Mouse (Mus musculus): ENCODE results near the gene Myocd. TPM values are rescaled to one million over a fixed set of nuclear protein-coding genes. Genes with fewer than 3 reads are reported as not detected.

Gene Myocd
- polyA plus RNA-seq, 1 experiment from 2014 or later: 2.9 TPM

DNA sequence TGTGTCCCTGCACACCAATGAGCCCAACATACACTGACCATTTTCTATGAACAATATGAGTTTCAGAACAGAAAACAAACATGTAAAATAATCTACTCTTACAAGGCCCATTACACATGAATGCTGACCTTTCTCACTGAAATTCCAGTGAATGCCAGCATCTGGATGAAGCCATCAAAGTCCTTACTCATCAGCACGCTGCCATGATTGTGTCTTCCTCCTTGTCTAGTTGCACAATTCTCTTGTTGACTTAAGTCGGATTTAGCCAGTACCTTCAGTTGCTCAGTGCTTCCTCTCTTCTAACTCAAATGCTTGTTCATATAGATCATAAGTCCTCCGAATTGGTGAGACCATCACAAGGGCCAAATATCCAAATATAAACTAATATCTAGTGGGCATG, 130.8 kb downstream of the Myocd start:
- Histone ChIP-seq H3K9me3 (ENCODE audit: control insufficient read depth, low read length) (no peaks in the 10 kb centered on the region), H3K4me2 (ENCODE audit: low read depth, low read length) (no peak overlapping the region), H3K4me1 (ENCODE audit: control insufficient read depth, insufficient read depth, low read length) (no peaks in the 10 kb centered on the region), H3K36me3 (ENCODE audit: control insufficient read depth, insufficient read depth, low read length) (no peaks in the 10 kb centered on the region), H3K27me3 (replicated peaks; ENCODE audit: control insufficient read depth, insufficient read depth, low read length) (no peaks in the 10 kb centered on the region), H3K27ac (replicated peaks; ENCODE audit: low read depth, low read length) (no peak overlapping the region), H3K4me3 (ENCODE audit: low read depth, low read length) (no peak overlapping the region), H3K9ac (ENCODE audit: low read depth, low read length) (no peak overlapping the region)
- ATAC-seq (ENCODE audit: low read depth) (no peak), DNase-seq (ENCODE audit: low spot score) (no peak)
- 90% methylated on average over 3 of the region's 3 CpGs for WGBS

DNA sequence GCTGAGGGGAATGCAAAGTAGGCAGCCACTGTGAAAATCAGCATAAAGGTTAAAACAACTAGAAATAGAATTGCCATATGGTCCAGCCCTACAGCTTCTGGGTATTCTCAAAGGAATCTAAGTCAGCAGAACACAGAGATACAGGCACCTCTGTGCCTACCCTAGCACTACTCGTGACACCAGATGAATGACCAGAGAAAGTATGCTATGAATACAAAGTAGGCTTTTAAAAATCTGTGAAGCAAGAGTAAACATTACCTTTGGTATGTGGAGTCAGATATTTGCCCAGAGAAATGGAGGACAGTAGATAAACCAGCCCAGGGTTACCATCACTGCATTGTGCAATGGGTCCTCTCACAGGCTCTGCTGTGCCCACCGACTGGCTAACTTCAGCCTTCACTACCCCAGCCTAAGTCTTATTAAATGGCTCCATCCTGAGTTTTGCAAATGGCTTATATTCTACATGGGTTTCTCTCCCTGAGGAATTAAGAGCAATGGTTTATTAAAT, 132.6 kb downstream of the Myocd start:
- ATAC-seq (ENCODE audit: low read depth) (no peak), DNase-seq (ENCODE audit: low spot score) (no peak)
- H3K36me3 ChIP-seq (ENCODE audit: control insufficient read depth, insufficient read depth, low read length): no peaks in the 10 kb centered on the region
- no peak overlapping the region for H3K4me2 ChIP-seq (ENCODE audit: low read depth, low read length)
- 75% methylated on average over 2 of the region's 2 CpGs for WGBS
- H3K27ac ChIP-seq (replicated peaks; ENCODE audit: low read depth, low read length): no peak overlapping the region
- H3K27me3 ChIP-seq (replicated peaks; ENCODE audit: control insufficient read depth, insufficient read depth, low read length): no peaks in the 10 kb centered on the region
- H3K9ac ChIP-seq (ENCODE audit: low read depth, low read length): no peak overlapping the region
- H3K4me1 ChIP-seq (ENCODE audit: control insufficient read depth, insufficient read depth, low read length): no peaks in the 10 kb centered on the region
- no peaks in the 10 kb centered on the region for H3K9me3 ChIP-seq (ENCODE audit: control insufficient read depth, low read length)
- H3K4me3 ChIP-seq (ENCODE audit: low read depth, low read length): no peak overlapping the region

DNA sequence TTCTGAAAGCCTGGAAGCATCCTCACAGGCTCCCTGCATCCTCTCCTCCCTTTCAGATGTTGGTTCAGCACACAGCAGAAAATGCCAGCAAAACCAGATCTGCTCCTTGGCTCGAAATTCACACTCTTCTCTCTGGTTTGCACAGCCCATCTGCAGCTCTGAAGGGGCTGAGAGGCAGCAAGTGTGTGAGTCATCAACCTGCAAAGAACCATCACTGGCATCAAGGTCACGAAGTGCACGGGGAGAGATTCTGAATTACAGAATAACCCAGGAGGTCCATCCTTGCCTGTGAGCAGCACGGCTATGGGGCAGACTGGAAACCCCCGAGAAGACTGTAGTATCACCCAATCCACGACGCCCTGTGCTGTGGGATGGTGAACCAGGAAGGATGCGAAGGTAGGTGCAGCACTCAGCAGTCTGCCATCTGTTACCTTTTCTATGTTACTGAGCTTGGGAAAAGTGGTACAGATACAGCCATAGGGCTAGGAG, 134.5 kb downstream of the Myocd start:
- ATAC-seq (ENCODE audit: low read depth): no peak
- Histone ChIP-seq H3K27me3 (replicated peaks; ENCODE audit: control insufficient read depth, insufficient read depth, low read length) (no peaks in the 10 kb centered on the region), H3K9me3 (ENCODE audit: control insufficient read depth, low read length) (no peaks in the 10 kb centered on the region), H3K4me2 (ENCODE audit: low read depth, low read length) (no peak overlapping the region), H3K9ac (ENCODE audit: low read depth, low read length) (no peak overlapping the region), H3K4me3 (ENCODE audit: low read depth, low read length) (no peak overlapping the region), H3K27ac (replicated peaks; ENCODE audit: low read depth, low read length) (no peak overlapping the region), H3K36me3 (ENCODE audit: control insufficient read depth, insufficient read depth, low read length) (no peaks in the 10 kb centered on the region), H3K4me1 (ENCODE audit: control insufficient read depth, insufficient read depth, low read length) (no peaks in the 10 kb centered on the region)
- WGBS: 89% methylated on average over 8 of the region's 8 CpGs
- no peak for DNase-seq (ENCODE audit: low spot score)

DNA sequence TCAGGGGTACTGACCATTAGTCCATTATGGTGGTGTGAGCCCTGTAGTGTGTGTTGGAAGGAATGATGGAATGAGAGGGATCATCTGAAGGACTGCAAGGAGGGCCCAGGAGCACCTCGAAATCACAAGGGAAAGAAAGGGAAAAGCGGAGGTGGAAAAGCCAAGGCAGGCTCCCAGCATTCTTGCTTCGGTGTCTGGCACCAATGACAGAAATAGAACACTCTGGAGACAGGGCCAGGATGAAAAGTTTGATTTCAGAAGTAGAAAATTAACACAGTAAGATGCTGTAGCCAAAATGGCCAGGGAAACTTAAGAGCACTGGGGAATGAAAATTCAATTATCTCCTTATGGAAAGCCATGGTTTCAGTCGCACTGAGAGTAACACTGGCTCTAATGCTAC, 136.1 kb downstream of the Myocd start:
- Histone ChIP-seq H3K9ac (ENCODE audit: low read depth, low read length) (no peak overlapping the region), H3K4me2 (ENCODE audit: low read depth, low read length) (no peak overlapping the region), H3K36me3 (ENCODE audit: control insufficient read depth, insufficient read depth, low read length) (no peaks in the 10 kb centered on the region), H3K4me1 (ENCODE audit: control insufficient read depth, insufficient read depth, low read length) (no peaks in the 10 kb centered on the region), H3K27me3 (replicated peaks; ENCODE audit: control insufficient read depth, insufficient read depth, low read length) (no peaks in the 10 kb centered on the region), H3K27ac (replicated peaks; ENCODE audit: low read depth, low read length) (no peak overlapping the region), H3K4me3 (ENCODE audit: low read depth, low read length) (no peak overlapping the region), H3K9me3 (ENCODE audit: control insufficient read depth, low read length) (no peaks in the 10 kb centered on the region)
- ATAC-seq (ENCODE audit: low read depth) (no peak), DNase-seq (ENCODE audit: low spot score) (no peak)
- WGBS: 82% methylated on average over 4 of the region's 4 CpGs

DNA sequence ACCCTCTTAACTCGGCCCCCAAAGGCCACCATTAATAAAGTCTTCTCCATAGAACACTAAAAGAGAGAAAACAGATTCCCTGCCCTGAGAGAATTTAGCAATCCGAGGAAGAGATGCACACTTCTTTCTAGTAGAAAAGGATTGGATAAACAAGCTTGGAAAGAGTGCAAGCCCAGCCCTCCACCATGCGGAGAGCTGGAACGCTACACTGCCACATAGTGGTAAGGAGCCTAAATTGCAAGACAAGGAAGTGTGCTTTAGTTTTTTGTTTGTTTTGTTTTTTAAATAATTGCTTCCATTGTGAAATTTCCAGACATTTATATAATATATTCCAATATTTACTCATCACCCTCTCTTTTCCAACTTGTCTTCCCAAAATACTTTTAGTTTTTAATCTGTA, 140.7 kb downstream of the Myocd start:
- DNase-seq (ENCODE audit: low spot score) (no peak), ATAC-seq (ENCODE audit: low read depth) (no peak)
- Histone ChIP-seq H3K9ac (ENCODE audit: low read depth, low read length) (no peak overlapping the region), H3K4me1 (ENCODE audit: control insufficient read depth, insufficient read depth, low read length) (no peaks in the 10 kb centered on the region), H3K9me3 (ENCODE audit: control insufficient read depth, low read length) (no peaks in the 10 kb centered on the region), H3K27ac (replicated peaks; ENCODE audit: low read depth, low read length) (no peak overlapping the region), H3K4me3 (ENCODE audit: low read depth, low read length) (no peak overlapping the region), H3K36me3 (ENCODE audit: control insufficient read depth, insufficient read depth, low read length) (no peaks in the 10 kb centered on the region), H3K27me3 (replicated peaks; ENCODE audit: control insufficient read depth, insufficient read depth, low read length) (no peaks in the 10 kb centered on the region), H3K4me2 (ENCODE audit: low read depth, low read length) (no peak overlapping the region)
- WGBS: 85% methylated on average over 4 of the region's 4 CpGs

DNA sequence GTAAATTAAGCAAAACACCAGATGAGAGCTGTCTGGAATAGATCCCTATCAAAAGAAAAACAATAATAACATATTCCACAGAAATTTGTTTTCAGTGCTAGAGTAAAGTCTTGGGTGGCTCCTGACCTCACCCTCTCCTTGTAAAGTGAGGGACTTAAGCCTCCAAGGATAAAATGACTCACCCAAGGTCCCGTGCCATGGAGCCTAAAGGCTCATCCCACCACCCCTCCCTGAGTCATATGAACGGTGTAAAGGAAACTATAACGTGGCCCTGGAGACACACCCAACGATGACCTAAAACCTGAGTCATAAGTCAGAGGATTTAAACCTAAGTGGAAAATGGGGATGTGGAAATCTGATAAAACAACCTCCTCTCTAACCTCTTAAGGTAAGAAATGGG, 141.1 kb downstream of the Myocd start:
- Histone ChIP-seq H3K27ac (replicated peaks; ENCODE audit: low read depth, low read length) (no peak overlapping the region), H3K4me2 (ENCODE audit: low read depth, low read length) (no peak overlapping the region), H3K27me3 (replicated peaks; ENCODE audit: control insufficient read depth, insufficient read depth, low read length) (no peaks in the 10 kb centered on the region), H3K36me3 (ENCODE audit: control insufficient read depth, insufficient read depth, low read length) (no peaks in the 10 kb centered on the region), H3K9ac (ENCODE audit: low read depth, low read length) (no peak overlapping the region), H3K4me3 (ENCODE audit: low read depth, low read length) (no peak overlapping the region), H3K9me3 (ENCODE audit: control insufficient read depth, low read length) (no peaks in the 10 kb centered on the region), H3K4me1 (ENCODE audit: control insufficient read depth, insufficient read depth, low read length) (no peaks in the 10 kb centered on the region)
- DNase-seq (ENCODE audit: low spot score) (no peak), ATAC-seq (ENCODE audit: low read depth) (no peak)
- 80% methylated on average over 4 of the region's 4 CpGs for WGBS

DNA sequence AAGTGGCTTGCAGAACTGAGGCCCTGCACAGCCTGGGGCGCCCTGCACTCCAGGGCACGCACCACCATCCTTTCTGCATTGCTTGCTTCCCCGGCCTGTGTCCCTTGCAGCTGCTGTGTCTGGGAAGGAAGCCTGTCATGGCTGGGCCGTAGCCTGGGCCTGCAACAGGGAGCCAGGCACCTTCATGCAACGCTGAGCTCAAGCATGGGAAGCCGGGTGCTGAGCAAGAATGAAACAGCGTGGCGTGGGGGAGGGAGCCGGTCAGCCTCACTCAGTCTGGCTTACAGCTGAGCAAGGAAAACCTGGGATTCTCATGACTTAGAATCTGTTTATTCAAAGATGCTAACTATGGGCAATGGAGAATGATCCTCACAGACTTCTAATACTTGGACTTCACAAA, 143.2 kb downstream of the Myocd start:
- DNase-seq (ENCODE audit: low spot score): no peak
- Histone ChIP-seq H3K36me3 (ENCODE audit: control insufficient read depth, insufficient read depth, low read length) (no peaks in the 10 kb centered on the region), H3K4me2 (ENCODE audit: low read depth, low read length) (no peak overlapping the region), H3K9ac (ENCODE audit: low read depth, low read length) (no peak overlapping the region), H3K4me3 (ENCODE audit: low read depth, low read length) (no peak overlapping the region), H3K4me1 (ENCODE audit: control insufficient read depth, insufficient read depth, low read length) (no peaks in the 10 kb centered on the region), H3K27ac (replicated peaks; ENCODE audit: low read depth, low read length) (no peak overlapping the region), H3K27me3 (replicated peaks; ENCODE audit: control insufficient read depth, insufficient read depth, low read length) (no peaks in the 10 kb centered on the region), H3K9me3 (ENCODE audit: control insufficient read depth, low read length) (no peaks in the 10 kb centered on the region)
- WGBS: 68% methylated on average over 9 of the region's 9 CpGs
- no peak for ATAC-seq (ENCODE audit: low read depth)

Other genes with a start within 250 kb of the Myocd start
- not detected in 2 replicates for gene 1700086D15Rik, start 110.1 kb downstream of the Myocd start, polyA plus RNA-seq (2014; fragmentation: Nextera tagmentation; extraction: Ambion mirVana)
- gene Arhgap44, start 107.0 kb downstream of the Myocd start, polyA plus RNA-seq (2014; fragmentation: Nextera tagmentation; extraction: Ambion mirVana): 7.6 and 8.1 TPM in 2 replicates